Mouse (Mus musculus) T-helper 17 cell (primary cell): ENCODE measurements around the gene Cacna1a.

ENCODE experiments used
- in situ Hi-C, 2 experiments: fragments of 300-600 bp; cut with MboI, MseI; formaldehyde crosslinking; loops; 1 replicate in 1 of 2; 2 replicates in 1 of 2; pipeline ENCODE4 v1.15.1; 2025; ENCODE audit warnings: high pct_unique_total_duplicates in 2 of 2

Gene Cacna1a

DNA sequence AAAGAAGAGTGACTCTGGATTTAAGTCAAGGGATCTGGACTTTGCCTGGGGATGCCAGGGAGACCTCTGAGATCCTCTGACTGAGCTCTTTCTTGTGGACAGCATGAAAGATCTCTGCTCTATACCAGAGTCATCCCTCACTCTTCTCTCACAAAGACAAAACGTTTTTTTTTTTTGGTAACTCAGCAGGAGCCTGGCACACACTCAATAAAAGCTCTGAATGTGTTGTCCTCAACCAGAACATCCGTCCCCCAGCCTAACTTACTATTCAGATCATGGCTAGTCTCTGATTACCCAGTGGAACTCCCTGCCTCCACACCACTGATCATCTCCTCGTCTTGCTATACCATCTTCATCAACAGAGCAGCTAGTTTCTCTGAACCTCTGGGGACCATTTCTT is 296.3 kb downstream of the Cacna1a start:
- in situ Hi-C loops = no loop called here

- in situ Hi-C loops = no loop called here
Observed at GRCm38 (mm10) chr8:84686191-84687002, 298.2 kb downstream of the Cacna1a start, which contains the start of gene Trmt1. Gene Trmt1, plus strand, starts transcription at chr8:84686307.

DNA sequence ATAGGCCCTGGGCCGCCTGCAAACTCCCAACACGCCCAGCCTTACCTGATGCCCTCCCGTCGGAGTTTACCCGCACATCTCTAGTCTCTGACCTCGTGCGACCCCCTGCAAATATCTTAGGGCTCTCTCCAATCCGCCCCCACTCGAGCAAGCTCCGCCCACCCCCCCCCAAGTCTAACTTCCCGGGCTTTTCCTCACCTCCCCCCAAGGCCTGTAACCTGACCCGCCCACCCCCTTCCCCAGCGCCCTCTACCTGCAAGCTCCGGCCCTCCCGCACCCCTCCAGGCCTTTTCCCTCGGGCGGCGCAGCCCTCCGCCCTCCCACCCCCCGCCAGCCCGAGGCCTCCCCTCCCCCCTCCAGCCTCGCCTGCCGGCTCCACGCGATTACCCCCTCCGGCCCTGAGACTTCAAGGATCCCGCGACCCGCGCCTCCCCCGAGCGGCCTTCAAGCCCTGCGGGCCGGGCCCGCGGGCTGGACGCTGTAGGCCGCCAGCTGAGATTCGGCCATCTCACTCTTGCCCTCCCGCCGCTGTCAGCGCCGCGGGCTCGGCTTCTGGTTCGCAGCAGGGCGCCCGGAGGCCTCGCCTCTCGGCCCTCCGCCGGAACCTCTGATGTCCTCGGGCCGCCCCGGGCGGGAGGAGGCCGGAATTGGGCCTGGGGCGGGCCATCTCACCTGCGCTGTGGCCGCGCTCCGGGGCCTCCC is 298.9 kb downstream of the Cacna1a start:
- in situ Hi-C loops = no loop called here

GRCm38 (mm10) chr8:84687705-84688100 is 299.5 kb downstream of the Cacna1a start, which contains the start of gene Nacc1:
Gene Nacc1, minus strand, starts transcription at chr8:84687862.
- in situ Hi-C loops = no loop called here

DNA sequence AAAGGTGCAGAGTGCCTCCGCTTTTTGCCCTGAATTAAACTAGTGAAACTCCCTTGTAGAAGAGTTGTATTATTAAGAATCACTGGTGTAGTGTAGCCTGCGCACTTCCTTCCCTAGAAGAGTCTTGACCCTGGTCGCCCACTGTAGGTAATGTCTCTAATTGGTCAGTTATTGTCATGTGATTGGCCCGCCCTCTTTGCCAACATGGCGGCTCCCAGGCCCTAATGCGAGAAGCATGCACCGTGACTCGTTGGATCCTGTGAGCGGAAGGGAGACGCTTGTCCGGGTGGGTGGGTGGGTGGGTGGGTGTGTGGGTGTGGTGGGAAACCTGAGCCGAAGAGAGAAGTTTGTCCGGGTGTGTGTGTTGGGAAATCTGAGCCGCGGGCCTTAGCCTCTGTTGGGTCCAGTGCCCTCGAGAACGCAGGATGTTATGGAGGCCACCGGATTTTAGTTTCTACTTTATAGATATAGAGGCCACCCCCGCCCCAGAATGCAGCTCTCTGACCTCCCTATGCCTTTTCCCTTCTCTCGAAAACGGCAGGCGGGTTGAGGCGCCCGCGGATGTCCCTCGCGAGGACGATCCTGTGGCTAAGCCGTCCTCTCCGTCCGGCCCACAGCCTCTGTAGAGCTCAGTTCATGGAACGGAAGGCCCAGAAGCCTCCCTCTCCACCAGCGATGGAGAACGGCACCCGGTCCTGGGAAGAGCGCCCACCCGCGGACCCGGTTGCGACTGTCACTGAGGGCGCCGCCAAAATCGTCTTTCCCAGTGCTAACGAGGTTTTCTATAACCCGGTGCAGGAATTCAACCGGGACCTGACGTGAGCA is 301.1 kb downstream of the Cacna1a start:
- in situ Hi-C loops = no loop called here
